Mouse (Mus musculus) G1E (cell line): ENCODE measurements at regions not wholly inside any gene's neighbourhood (a gene's known extent, or its start where the extent isn't known, plus 50 kb on each side); places are given as distances from the start of the nearest gene placed in this dataset.

ENCODE experiments used
- CTCF ChIP-seq: IDR thresholded peaks from 2 replicates; pipeline ENCODE4 v1.5.1; 2012; ENCODE audit warnings: low read depth, low read length, inconsistent platforms, mixed read lengths
- GATA1 ChIP-seq: IDR thresholded peaks from 2 replicates; pipeline ENCODE4 v1.6.1; 2012; ENCODE audit warnings: borderline replicate concordance, low read length, inconsistent platforms, mixed read lengths
- GATA2 ChIP-seq: IDR thresholded peaks from 2 replicates; pipeline ENCODE4 v1.6.1; 2012; ENCODE audit warnings: low read depth, low read length, inconsistent platforms, borderline replicate concordance
- TAL1 ChIP-seq: conservative IDR thresholded peaks from 2 replicates; pipeline ENCODE4 v1.6.1; 2012; ENCODE audit warnings: low read depth, low read length, inconsistent platforms, mixed read lengths

GRCm38 (mm10) chr10:17548629-17549580 is 174.1 kb upstream of the Cited2 start:
- TF ChIP-seq CTCF (no peak), GATA2 (no peak), TAL1 (no peak), GATA1 (no peak)
